Mouse (Mus musculus) midbrain, postnatal 0 days (tissue): ENCODE data around the gene Gpr87. TPM values are rescaled to one million over a fixed set of nuclear protein-coding genes. Genes with fewer than 3 reads are reported as not detected.

ENCODE experiments used
- ATAC-seq: fragments of 200-750 bp; cut with Nextera tagmentation; 2 replicates; pipeline ENCODE4 v1.8.0; 2017; ENCODE audit warnings: moderate number of reproducible peaks, mild to moderate bottlenecking, moderate TSS enrichment, moderate library complexity; ENCODE audit not compliant: low FRiP score
- DNase-seq: peaks from one replicate; pipeline ENCODE4 v3.0.0-alpha.2; 2015; ENCODE audit warnings: low spot score
- H3K27ac ChIP-seq: fragments of 300-500 bp; sonication (generic); 2 replicates; pipeline ENCODE4 v1.5.1; 2014; ENCODE audit warnings: low read depth, mild to moderate bottlenecking, low read length, mixed read lengths
- H3K27me3 ChIP-seq: fragments of 300-500 bp; sonication (generic); 2 replicates; pipeline ENCODE4 v1.6.1; 2014; ENCODE audit warnings: low read length, control low read depth, mixed read lengths; ENCODE audit not compliant: insufficient read depth
- H3K36me3 ChIP-seq: fragments of 300-500 bp; sonication (generic); 2 replicates; pipeline ENCODE4 v1.6.1; 2014; ENCODE audit warnings: low read length, control low read depth, mixed read lengths; ENCODE audit not compliant: insufficient read depth
- H3K4me1 ChIP-seq: fragments of 300-500 bp; sonication (generic); 2 replicates; pipeline ENCODE4 v1.6.1; 2014; ENCODE audit warnings: mild to moderate bottlenecking, control low read depth, antibody characterized with exemption, low read length, mixed read lengths; ENCODE audit not compliant: insufficient read depth
- H3K4me2 ChIP-seq: fragments of 300-500 bp; sonication (generic); 2 replicates; pipeline ENCODE4 v1.6.1; 2014; ENCODE audit warnings: low read depth, mild to moderate bottlenecking, low read length, mixed read lengths; ENCODE audit not compliant: poor library complexity, severe bottlenecking
- H3K4me3 ChIP-seq: fragments of 300-500 bp; sonication (generic); 2 replicates; pipeline ENCODE4 v1.5.1; 2014; ENCODE audit warnings: low read depth, mild to moderate bottlenecking, low read length, moderate library complexity
- H3K9ac ChIP-seq: fragments of 300-500 bp; sonication (generic); replicated peaks from 2 replicates; pipeline ENCODE4 v1.6.1; 2014; ENCODE audit warnings: mild to moderate bottlenecking, low read length, moderate library complexity, mixed read lengths; ENCODE audit not compliant: poor library complexity, severe bottlenecking
- H3K9me3 ChIP-seq: fragments of 300-500 bp; sonication (generic); 2 replicates; pipeline ENCODE4 v1.6.1; 2016; ENCODE audit warnings: low read length, control low read depth
- CTCF ChIP-seq: IDR thresholded peaks from 2 replicates; pipeline ENCODE4 v1.5.1; 2016; ENCODE audit warnings: antibody characterized with exemption, mild to moderate bottlenecking
- WGBS: fragments of 180-500 bp; shearing (Covaris S2); extraction: QIAGEN DNeasy Blood & Tissue Kit; methylation state at CpG from one replicate; pipeline ENCODE4 v1.1.7; 2014; 5-methylcytosine and 5-hydroxymethylcytosine counted together
- polyA plus RNA-seq: library from polyadenylated mRNA; unstranded; fragments of >200 nt; fragmentation: Nextera tagmentation; extraction: Ambion mirVana; gene quantifications from 2 replicates; pipeline ENCODE4 v1.2.1, GENCODE M21; 2015
- total RNA-seq: library from RNA; depleted of rRNA; stranded (reverse); fragments of >200 nt; gene quantifications from 2 replicates; pipeline ENCODE4 v1.2.3, GENCODE M21; 2014

Gpr87 gene
- total and polyA plus RNA-seq, 2 experiments from 2014 or later, result 1.5 TPM; not detected in 1

- H3K9me3 ChIP-seq, result no peaks in the 10 kb centered on the region
- H3K27ac ChIP-seq, result no peak overlapping the region
- H3K36me3 ChIP-seq, result no peaks in the 10 kb centered on the region
- H3K9ac ChIP-seq, result no peak overlapping the region
- H3K4me1 ChIP-seq, result no peaks in the 10 kb centered on the region
- no peak overlapping the region for H3K4me3 ChIP-seq
- ATAC-seq (no peak), DNase-seq (no peak)
- H3K4me2 ChIP-seq, result no peak overlapping the region
- H3K27me3 ChIP-seq, result no peaks in the 10 kb centered on the region
- TF ChIP-seq CTCF, result no peak
Measured at GRCm38 (mm10) chr3:59225411-59225810, 30.5 kb upstream of the Gpr87 start.

- Histone ChIP-seq H3K4me1 (no peaks in the 10 kb centered on the region), H3K4me2 (no peak overlapping the region), H3K4me3 (no peak overlapping the region), H3K27me3 (no peaks in the 10 kb centered on the region), H3K9ac (no peak overlapping the region), H3K27ac (no peak overlapping the region), H3K9me3 (no peaks in the 10 kb centered on the region), H3K36me3 (no peaks in the 10 kb centered on the region)
- TF ChIP-seq CTCF, result no peak
- ATAC-seq (no peak), DNase-seq (no peak)
- WGBS, result 92% methylated on average over 2 of the region's 2 CpGs
Measured at GRCm38 (mm10) chr3:59222303-59222702, 27.4 kb upstream of the Gpr87 start.

- whole genome bisulfite sequencing, result 91% methylated on average over 2 of the region's 2 CpGs
- no peak overlapping the region for H3K9ac ChIP-seq
- no peak for DNase-seq
- ATAC-seq, result no peak
- H3K4me2 ChIP-seq, result no peak overlapping the region
- no peak overlapping the region for H3K27ac ChIP-seq
- H3K4me1 ChIP-seq, result no peaks in the 10 kb centered on the region
- no peaks in the 10 kb centered on the region for H3K36me3 ChIP-seq
- H3K9me3 ChIP-seq, result no peaks in the 10 kb centered on the region
- H3K27me3 ChIP-seq, result no peaks in the 10 kb centered on the region
- TF ChIP-seq CTCF, result no peak
- no peak overlapping the region for H3K4me3 ChIP-seq
Measured at GRCm38 (mm10) chr3:59219326-59219725, 24.4 kb upstream of the Gpr87 start.

- WGBS, result 93% methylated on average over 10 of the region's 10 CpGs
- no peak overlapping the region for H3K9ac ChIP-seq
- ATAC-seq (no peak), DNase-seq (no peak)
- no peaks in the 10 kb centered on the region for H3K4me1 ChIP-seq
- H3K27me3 ChIP-seq, result no peaks in the 10 kb centered on the region
- no peak overlapping the region for H3K27ac ChIP-seq
- H3K4me2 ChIP-seq, result no peak overlapping the region
- TF ChIP-seq CTCF, result no peak
- no peak overlapping the region for H3K4me3 ChIP-seq
- no peaks in the 10 kb centered on the region for H3K9me3 ChIP-seq
- no peaks in the 10 kb centered on the region for H3K36me3 ChIP-seq
Measured at GRCm38 (mm10) chr3:59217211-59217610, 22.3 kb upstream of the Gpr87 start.

GRCm38 (mm10) chr3:59212404-59212803 lies 17.5 kb upstream of the Gpr87 start:
- no peak for TF ChIP-seq CTCF
- H3K9ac ChIP-seq, result no peak overlapping the region
- H3K4me3 ChIP-seq, result no peak overlapping the region
- no peaks in the 10 kb centered on the region for H3K27me3 ChIP-seq
- no peaks in the 10 kb centered on the region for H3K4me1 ChIP-seq
- H3K27ac ChIP-seq, result no peak overlapping the region
- ATAC-seq (no peak), DNase-seq (no peak)
- no peaks in the 10 kb centered on the region for H3K9me3 ChIP-seq
- no peaks in the 10 kb centered on the region for H3K36me3 ChIP-seq
- H3K4me2 ChIP-seq, result no peak overlapping the region

GRCm38 (mm10) chr3:59211784-59212183 lies 16.9 kb upstream of the Gpr87 start:
- no peak for TF ChIP-seq CTCF
- Histone ChIP-seq H3K9me3 (no peaks in the 10 kb centered on the region), H3K27ac (no peak overlapping the region), H3K27me3 (no peaks in the 10 kb centered on the region), H3K4me1 (no peaks in the 10 kb centered on the region), H3K36me3 (no peaks in the 10 kb centered on the region), H3K4me2 (no peak overlapping the region), H3K4me3 (no peak overlapping the region), H3K9ac (no peak overlapping the region)
- WGBS, result 92% methylated on average over 8 of the region's 8 CpGs
- no peak for DNase-seq
- no peak for ATAC-seq

GRCm38 (mm10) chr3:59210727-59211126 lies 15.8 kb upstream of the Gpr87 start, which contains the start of gene P2ry13:
P2ry13 (minus strand) TSS chr3:59210882.
- H3K4me3 ChIP-seq, result no peak within 1 kb of the TSS
- no peaks in the 10 kb centered on the region for H3K27me3 ChIP-seq
- no peaks in the 10 kb centered on the region for H3K4me1 ChIP-seq
- no peak within 1 kb of the TSS for H3K27ac ChIP-seq
- no peak for DNase-seq
- no peak for TF ChIP-seq CTCF
- no peak within 1 kb of the TSS for H3K4me2 ChIP-seq
- H3K9ac ChIP-seq, result no peak within 1 kb of the TSS
- no peaks in the 10 kb centered on the region for H3K9me3 ChIP-seq
- H3K36me3 ChIP-seq, result no peaks in the 10 kb centered on the region
- WGBS, result 93% methylated on average over 6 of the region's 6 CpGs
- ATAC-seq, result no peak
